Mouse (Mus musculus) activated CD4-positive, CD25-positive, alpha-beta regulatory T cell, adult 9 weeks (primary cell): Measurements from ENCODE around the gene Mospd1. TPM values are rescaled to one million over a fixed set of nuclear protein-coding genes. Genes with fewer than 3 reads are reported as not detected.

Experiments
- polyA plus RNA-seq: library from polyadenylated mRNA; unstranded; fragments of 100-300 nt; shearing (Covaris generic); gene quantifications from one replicate; pipeline ENCODE4 v1.2.1, GENCODE M21; 2017

The Mospd1 gene
- polyA plus RNA-seq: 17.3 TPM

GRCm38 (mm10) chrX:53370366-53370740 lies at the start of gene Mospd1:
Gene Mospd1 (minus strand): TSS chrX:53370502.

Other genes starting within 250 kb of the Mospd1 start
- gene Plac1, start 130.4 kb downstream of the Mospd1 start, polyA plus RNA-seq: not detected
- 11.7 TPM for gene Fam122b, start 100.7 kb downstream of the Mospd1 start, polyA plus RNA-seq
- gene Fam122c, start 97.1 kb downstream of the Mospd1 start, polyA plus RNA-seq: not detected
- not detected for gene Etd, start 64.4 kb upstream of the Mospd1 start, polyA plus RNA-seq
- gene Rtl8c, start 237.5 kb upstream of the Mospd1 start, polyA plus RNA-seq: 30.1 TPM
- gene Gm14597, start 238.5 kb upstream of the Mospd1 start, polyA plus RNA-seq: not detected